Mouse (Mus musculus): ENCODE results near the gene Cep112. TPM values are rescaled to one million over a fixed set of nuclear protein-coding genes. Genes with fewer than 3 reads are reported as not detected.

Cep112 gene
- polyA plus RNA-seq, 1 experiment: 0.43 TPM

- Histone ChIP-seq H3K79me2 (ENCODE audit: control insufficient read depth, insufficient read depth) (no peaks in the 10 kb centered on the region), H3K4me3 (no peak overlapping the region), H3ac (ENCODE audit: control insufficient read depth, insufficient read length) (no peak overlapping the region), H3K27me3 (ENCODE audit: control insufficient read depth, insufficient read depth, insufficient read length) (no peaks in the 10 kb centered on the region), H3K4me2 (ENCODE audit: low read depth) (no peak overlapping the region), H3K36me3 (ENCODE audit: control insufficient read depth, insufficient read depth) (no peaks in the 10 kb centered on the region)
- TF ChIP-seq MYOG (IDR thresholded peaks at IDR 0.05; ENCODE audit: control insufficient read depth in 1 of 3, insufficient read depth in 1 of 3, insufficient read length in 2 of 3, low read depth in 2 of 3): no peak
- no peak for TF ChIP-seq CEBPB (IDR thresholded peaks at IDR 0.05; ENCODE audit: insufficient read depth, poor library complexity, severe bottlenecking)
- TF ChIP-seq POLR2A (IDR thresholded peaks at IDR 0.05; ENCODE audit: insufficient read length, low read depth): no peak
- TF ChIP-seq TCF12 (IDR thresholded peaks at IDR 0.05; ENCODE audit: insufficient read depth, poor library complexity, severe bottlenecking): no peak
- no peak for TF ChIP-seq TCF3 (IDR thresholded peaks at IDR 0.05; ENCODE audit: insufficient read length, low read depth)
- TF ChIP-seq POLR2AphosphoS2 (IDR thresholded peaks at IDR 0.05; ENCODE audit: insufficient read length, low read depth): no peak
- TF ChIP-seq MYOD1 (IDR thresholded peaks at IDR 0.05; ENCODE audit: control insufficient read depth in 1 of 3, insufficient read length in 2 of 3, low read depth in 2 of 3): no peak
- TF ChIP-seq E2F4 (IDR thresholded peaks at IDR 0.05; ENCODE audit: insufficient read depth): no peak
- TF ChIP-seq SRF (IDR thresholded peaks at IDR 0.05; ENCODE audit: control insufficient read depth, insufficient read length, low read depth): no peak
- no peak for TF ChIP-seq USF1 (IDR thresholded peaks at IDR 0.05; ENCODE audit: low read depth)
- no peak for TF ChIP-seq MAX (IDR thresholded peaks at IDR 0.05; ENCODE audit: low read depth)
- TF ChIP-seq REST (IDR thresholded peaks at IDR 0.05; ENCODE audit: insufficient read depth, insufficient read length): no peak
These were observed 14.9 kb upstream of the Cep112 start for GRCm38 (mm10) chr11:108409876-108410644.

- Histone ChIP-seq H3K4me2 (ENCODE audit: low read depth) (no peak overlapping the region), H3K79me2 (ENCODE audit: control insufficient read depth, insufficient read depth) (no peaks in the 10 kb centered on the region), H3K36me3 (ENCODE audit: control insufficient read depth, insufficient read depth) (no peaks in the 10 kb centered on the region), H3K27me3 (ENCODE audit: control insufficient read depth, insufficient read depth, insufficient read length) (no peaks in the 10 kb centered on the region), H3K4me3 (no peak overlapping the region), H3ac (ENCODE audit: control insufficient read depth, insufficient read length) (no peak overlapping the region)
- TF ChIP-seq TCF3 (IDR thresholded peaks at IDR 0.05; ENCODE audit: insufficient read length, low read depth): no peak
- no peak for TF ChIP-seq MYOD1 (IDR thresholded peaks at IDR 0.05; ENCODE audit: control insufficient read depth in 1 of 3, insufficient read length in 2 of 3, low read depth in 2 of 3)
- no peak for TF ChIP-seq TCF12 (IDR thresholded peaks at IDR 0.05; ENCODE audit: insufficient read depth, poor library complexity, severe bottlenecking)
- TF ChIP-seq POLR2A (IDR thresholded peaks at IDR 0.05; ENCODE audit: insufficient read length, low read depth): no peak
- no peak for TF ChIP-seq MYOG (IDR thresholded peaks at IDR 0.05; ENCODE audit: control insufficient read depth in 1 of 3, insufficient read depth in 1 of 3, insufficient read length in 2 of 3, low read depth in 2 of 3)
- TF ChIP-seq MAX (IDR thresholded peaks at IDR 0.05; ENCODE audit: low read depth): no peak
- TF ChIP-seq SRF (IDR thresholded peaks at IDR 0.05; ENCODE audit: control insufficient read depth, insufficient read length, low read depth): no peak
- TF ChIP-seq CEBPB (IDR thresholded peaks at IDR 0.05; ENCODE audit: insufficient read depth, poor library complexity, severe bottlenecking): no peak
- TF ChIP-seq REST (IDR thresholded peaks at IDR 0.05; ENCODE audit: insufficient read depth, insufficient read length): no peak
These were observed 8.6 kb upstream of the Cep112 start for GRCm38 (mm10) chr11:108416360-108416759.

- no peaks in the 10 kb centered on the region for H3K36me3 ChIP-seq (ENCODE audit: control insufficient read depth, insufficient read depth)
- H3K79me2 ChIP-seq (ENCODE audit: control insufficient read depth, insufficient read depth): no peaks in the 10 kb centered on the region
- H3K27me3 ChIP-seq (ENCODE audit: control insufficient read depth, insufficient read depth, insufficient read length): no peaks in the 10 kb centered on the region
- TF ChIP-seq MYOD1 (IDR thresholded peaks at IDR 0.05; ENCODE audit: control insufficient read depth in 1 of 3, insufficient read length in 2 of 3, low read depth in 2 of 3): no peak
- TF ChIP-seq TCF12 (IDR thresholded peaks at IDR 0.05; ENCODE audit: insufficient read depth, poor library complexity, severe bottlenecking): no peak
- TF ChIP-seq REST (IDR thresholded peaks at IDR 0.05; ENCODE audit: insufficient read depth, insufficient read length): no peak
- TF ChIP-seq SRF (IDR thresholded peaks at IDR 0.05; ENCODE audit: control insufficient read depth, insufficient read length, low read depth): no peak
- no peak for TF ChIP-seq CEBPB (IDR thresholded peaks at IDR 0.05; ENCODE audit: insufficient read depth, poor library complexity, severe bottlenecking)
- TF ChIP-seq POLR2A (IDR thresholded peaks at IDR 0.05; ENCODE audit: insufficient read length, low read depth): no peak
- TF ChIP-seq MAX (IDR thresholded peaks at IDR 0.05; ENCODE audit: low read depth): no peak
- no peak for TF ChIP-seq E2F4 (IDR thresholded peaks at IDR 0.05; ENCODE audit: insufficient read depth)
- TF ChIP-seq TCF3 (IDR thresholded peaks at IDR 0.05; ENCODE audit: insufficient read length, low read depth): no peak
- TF ChIP-seq USF1 (IDR thresholded peaks at IDR 0.05; ENCODE audit: low read depth): no peak
- TF ChIP-seq POLR2AphosphoS2 (IDR thresholded peaks at IDR 0.05; ENCODE audit: insufficient read length, low read depth): no peak
- no peak for TF ChIP-seq MYOG (IDR thresholded peaks at IDR 0.05; ENCODE audit: control insufficient read depth in 1 of 3, insufficient read depth in 1 of 3, insufficient read length in 2 of 3, low read depth in 2 of 3)
- H3K4me3 ChIP-seq: no peak overlapping the region
- no peak overlapping the region for H3ac ChIP-seq (ENCODE audit: control insufficient read depth, insufficient read length)
- no peak overlapping the region for H3K4me2 ChIP-seq (ENCODE audit: low read depth)
These were observed 6.5 kb upstream of the Cep112 start for GRCm38 (mm10) chr11:108418540-108418939.

GRCm38 (mm10) chr11:108419242-108419641 is 5.8 kb upstream of the Cep112 start:
- H3K79me2 ChIP-seq (ENCODE audit: control insufficient read depth, insufficient read depth): no peaks in the 10 kb centered on the region
- no peak overlapping the region for H3K4me3 ChIP-seq
- no peak overlapping the region for H3K4me2 ChIP-seq (ENCODE audit: low read depth)
- no peaks in the 10 kb centered on the region for H3K36me3 ChIP-seq (ENCODE audit: control insufficient read depth, insufficient read depth)
- no peaks in the 10 kb centered on the region for H3K27me3 ChIP-seq (ENCODE audit: control insufficient read depth, insufficient read depth, insufficient read length)
- no peak for TF ChIP-seq MYOG (IDR thresholded peaks at IDR 0.05; ENCODE audit: control insufficient read depth in 1 of 3, insufficient read depth in 1 of 3, insufficient read length in 2 of 3, low read depth in 2 of 3)
- no peak for TF ChIP-seq SRF (IDR thresholded peaks at IDR 0.05; ENCODE audit: control insufficient read depth, insufficient read length, low read depth)
- no peak for TF ChIP-seq TCF3 (IDR thresholded peaks at IDR 0.05; ENCODE audit: insufficient read length, low read depth)
- TF ChIP-seq REST (IDR thresholded peaks at IDR 0.05; ENCODE audit: insufficient read depth, insufficient read length): no peak
- no peak for TF ChIP-seq POLR2A (IDR thresholded peaks at IDR 0.05; ENCODE audit: insufficient read length, low read depth)
- no peak for TF ChIP-seq MAX (IDR thresholded peaks at IDR 0.05; ENCODE audit: low read depth)
- no peak for TF ChIP-seq CEBPB (IDR thresholded peaks at IDR 0.05; ENCODE audit: insufficient read depth, poor library complexity, severe bottlenecking)
- no peak for TF ChIP-seq E2F4 (IDR thresholded peaks at IDR 0.05; ENCODE audit: insufficient read depth)
- no peak for TF ChIP-seq MYOD1 (IDR thresholded peaks at IDR 0.05; ENCODE audit: control insufficient read depth in 1 of 3, insufficient read length in 2 of 3, low read depth in 2 of 3)
- H3ac ChIP-seq (ENCODE audit: control insufficient read depth, insufficient read length): no peak overlapping the region
